Mouse (Mus musculus): ENCODE data around the gene Gm28919. TPM values are rescaled to one million over a fixed set of nuclear protein-coding genes. Genes with fewer than 3 reads are reported as not detected.
"Not testable (repeated sequence)": the region's sequence is repeated elsewhere in the genome, so short reads cannot be mapped to it uniquely, and the experiment has no call there.

Gene Gm28919
- polyA plus RNA-seq (2012), result not detected in 2 replicates

DNA sequence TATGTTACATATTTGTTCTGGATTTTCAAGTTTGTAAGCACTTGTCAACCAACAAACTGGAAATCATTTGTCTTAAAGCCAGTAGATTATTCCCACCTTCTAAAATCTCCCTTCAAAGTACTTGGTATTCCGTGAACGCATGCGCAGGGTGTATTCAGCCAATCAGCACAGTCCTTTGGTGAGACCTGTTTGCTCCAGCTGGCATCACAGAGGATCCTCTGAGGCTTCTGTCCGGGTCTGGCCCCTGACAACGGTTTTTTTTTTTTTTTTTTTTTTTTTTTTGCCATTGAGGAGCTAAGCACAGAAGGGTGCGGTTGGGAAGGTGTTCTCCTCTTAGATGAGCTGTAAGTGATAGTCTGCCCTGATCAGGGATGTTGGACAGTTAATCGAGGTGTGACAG, at the start of gene Gm28919:
Gene Gm28919 (plus strand): TSS at position 301 of the 400 bp plus-strand sequence.
- TF ChIP-seq GATA1 (IDR thresholded peaks at IDR 0.05; ENCODE audit: low read length), result not testable (repeated sequence)

Other genes starting within 250 kb of the Gm28919 start
- not detected in 2 replicates for gene Gm21719, start 99.3 kb downstream of the Gm28919 start, polyA plus RNA-seq (2012)

Measured in G1E-ER4 (cell line).